In the genomic region with DNA sequence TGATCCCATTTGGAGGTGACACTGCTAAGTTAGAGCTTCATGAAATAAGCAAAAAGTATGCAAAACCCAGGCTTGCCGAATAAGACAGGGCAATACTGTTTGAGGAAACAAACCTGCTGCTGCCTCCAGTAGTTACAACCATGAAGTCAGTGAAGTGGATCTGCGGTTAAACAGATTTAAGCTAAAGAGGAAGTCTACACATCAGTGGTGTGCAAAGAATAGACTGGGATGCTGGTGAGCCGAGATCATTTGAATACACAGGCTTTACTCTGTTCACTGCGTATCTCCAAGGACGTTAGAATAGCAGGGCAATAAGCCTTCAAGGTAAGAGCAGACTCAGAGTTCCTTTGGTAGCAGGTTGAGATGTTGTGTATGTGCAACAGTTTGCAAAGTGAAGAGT, we compare ENCODE assay signal across 15 mouse cellular contexts.
"Had no signal": no experiment of that assay in that cellular context is flagged by ENCODE, and none has a peak within 500 bp of the region (broad histone marks: within the 10 kb centered on the region; RNA-seq: fewer than 3 reads in every experiment).

No protein-coding gene starts in this region.

- H3K4me1 ChIP-seq: limb, embryonic 15.5 days; liver, embryonic 12.5 days; lung, embryonic 15.5 days; midbrain, embryonic 12.5 days; neural tube, embryonic 15.5 days; stomach, embryonic 15.5 days had no signal

- H3K4me2 ChIP-seq: limb, embryonic 15.5 days; liver, embryonic 12.5 days; lung, embryonic 15.5 days; midbrain, embryonic 12.5 days; neural tube, embryonic 15.5 days; stomach, embryonic 15.5 days had no signal

- H3K4me3 ChIP-seq: limb, embryonic 15.5 days; liver, embryonic 12.5 days; lung, embryonic 15.5 days; midbrain, embryonic 12.5 days; myocyte; neural tube, embryonic 15.5 days; stomach, embryonic 15.5 days had no signal

- ATAC-seq: intestine, embryonic 16.5 days; liver, embryonic 12.5 days had no signal

- H3K36me3 ChIP-seq: limb, embryonic 15.5 days; liver, embryonic 12.5 days; lung, embryonic 15.5 days; midbrain, embryonic 12.5 days; neural tube, embryonic 15.5 days; stomach, embryonic 15.5 days had no signal

- H3K27me3 ChIP-seq: limb, embryonic 15.5 days; liver, embryonic 12.5 days; lung, embryonic 15.5 days; midbrain, embryonic 12.5 days; neural tube, embryonic 15.5 days; stomach, embryonic 15.5 days had no signal

- H3K9ac ChIP-seq: limb, embryonic 15.5 days; liver, embryonic 12.5 days; lung, embryonic 15.5 days; midbrain, embryonic 12.5 days; neural tube, embryonic 15.5 days; stomach, embryonic 15.5 days had no signal

- DNase-seq: kidney, adult 8-10 months; kidney, postnatal 25 days; lung, postnatal 4 days; retina, postnatal 1 day; right cerebral cortex, postnatal 4 days; thymus, adult 2 months; thymus, postnatal 36 days had no signal

- H3K27ac ChIP-seq: limb, embryonic 15.5 days; liver, embryonic 12.5 days; lung, embryonic 15.5 days; midbrain, embryonic 12.5 days; neural tube, embryonic 15.5 days; stomach, embryonic 15.5 days had no signal

- H3K9me3 ChIP-seq: limb, embryonic 15.5 days; liver, embryonic 12.5 days; lung, embryonic 15.5 days; neural tube, embryonic 15.5 days; stomach, embryonic 15.5 days had no signal
